Mouse (Mus musculus) stomach, embryonic 14.5 days (tissue): ENCODE results near the gene BC017158. TPM values are rescaled to one million over a fixed set of nuclear protein-coding genes. Genes with fewer than 3 reads are reported as not detected.
A peak's percentile ranks its signal among the peaks of the same experiment; 100 is the strongest.

ENCODE experiments used
- ATAC-seq: fragments of 200-750 bp; cut with Nextera tagmentation; 2 replicates; pipeline ENCODE4 v1.8.0; 2017; ENCODE audit warnings: low read depth, moderate TSS enrichment; ENCODE audit not compliant: insufficient number of reproducible peaks, insufficient read depth, low FRiP score
- H3K27ac ChIP-seq: fragments of 300-500 bp; sonication (generic); 2 replicates; pipeline ENCODE4 v1.5.1; 2014; ENCODE audit warnings: mild to moderate bottlenecking, low read length, moderate library complexity, mixed read lengths
- H3K27me3 ChIP-seq: fragments of 300-500 bp; sonication (generic); 2 replicates; pipeline ENCODE4 v1.6.1; 2014; ENCODE audit warnings: low read length, control low read depth, mixed read lengths; ENCODE audit not compliant: control insufficient read depth, insufficient read depth
- H3K36me3 ChIP-seq: fragments of 300-500 bp; sonication (generic); 2 replicates; pipeline ENCODE4 v1.6.1; 2014; ENCODE audit warnings: mild to moderate bottlenecking, control low read depth, low read length, moderate library complexity, mixed read lengths; ENCODE audit not compliant: control insufficient read depth, insufficient read depth
- H3K4me1 ChIP-seq: fragments of 300-500 bp; sonication (generic); 2 replicates; pipeline ENCODE4 v1.6.1; 2014; ENCODE audit warnings: low read length, control low read depth, mixed read lengths; ENCODE audit not compliant: control insufficient read depth, insufficient read depth
- H3K4me2 ChIP-seq: fragments of 300-500 bp; sonication (generic); replicated peaks from 2 replicates; pipeline ENCODE4 v1.6.1; 2014; ENCODE audit warnings: low read depth, low read length, control low read depth
- H3K4me3 ChIP-seq: fragments of 300-500 bp; sonication (generic); 2 replicates; pipeline ENCODE4 v1.5.1; 2014; ENCODE audit warnings: low read depth, low read length, control low read depth
- H3K9ac ChIP-seq: fragments of 300-500 bp; sonication (generic); replicated peaks from 2 replicates; pipeline ENCODE4 v1.6.1; 2014; ENCODE audit warnings: low read depth, mild to moderate bottlenecking, control low read depth, low read length, moderate library complexity, mixed read lengths
- H3K9me3 ChIP-seq: fragments of 300-500 bp; sonication (generic); 2 replicates; pipeline ENCODE4 v1.6.1; 2016; ENCODE audit warnings: low read depth, low read length, control low read depth; ENCODE audit not compliant: control insufficient read depth
- WGBS: fragments of 180-500 bp; shearing (Covaris S2); extraction: QIAGEN DNeasy Blood & Tissue Kit; methylation state at CpG from one replicate; pipeline ENCODE4 v1.1.7; 2014; 5-methylcytosine and 5-hydroxymethylcytosine counted together
- polyA plus RNA-seq: library from polyadenylated mRNA; unstranded; fragments of >200 nt; fragmentation: Nextera tagmentation; extraction: Ambion mirVana; gene quantifications from 2 replicates; pipeline ENCODE4 v1.2.1, GENCODE M21; 2014

Gene BC017158
- polyA plus RNA-seq, 1 experiment from 2014 or later: 36.8 TPM

DNA sequence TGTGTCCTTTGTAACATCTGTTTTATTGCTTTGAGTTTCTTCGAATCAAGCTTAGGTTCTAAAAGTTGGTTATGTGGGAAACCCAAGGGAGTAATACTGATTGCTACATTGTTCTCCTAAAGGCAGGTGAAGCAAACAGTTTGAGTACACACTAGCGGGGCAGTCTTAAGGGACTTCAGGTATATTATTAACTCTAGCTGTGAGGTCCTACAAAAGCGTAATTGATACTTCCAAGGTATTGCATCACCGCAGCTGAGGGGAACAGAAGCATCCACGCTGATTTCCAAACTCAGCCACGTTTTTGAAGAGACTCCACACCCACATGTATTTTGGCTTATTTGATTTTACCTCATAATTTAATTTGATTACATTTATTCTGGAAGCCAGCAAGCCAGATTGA, 6.2 kb upstream of the BC017158 start:
- Histone ChIP-seq H3K9ac (no peak overlapping the region), H3K27me3 (no peaks in the 10 kb centered on the region), H3K4me3 (no peak overlapping the region), H3K36me3 (no peaks in the 10 kb centered on the region), H3K9me3 (no peaks in the 10 kb centered on the region), H3K4me1 (0 out of 2 replicates have a peak, but pooled peaks cover 5% of the 10 kb centered on the region), H3K27ac (no peak overlapping the region), H3K4me2 (no peak overlapping the region)
- WGBS: 53% methylated on average over 6 of the region's 6 CpGs
- peak; percentile 64; the same call in 1 of the 2 replicates for ATAC-seq

DNA sequence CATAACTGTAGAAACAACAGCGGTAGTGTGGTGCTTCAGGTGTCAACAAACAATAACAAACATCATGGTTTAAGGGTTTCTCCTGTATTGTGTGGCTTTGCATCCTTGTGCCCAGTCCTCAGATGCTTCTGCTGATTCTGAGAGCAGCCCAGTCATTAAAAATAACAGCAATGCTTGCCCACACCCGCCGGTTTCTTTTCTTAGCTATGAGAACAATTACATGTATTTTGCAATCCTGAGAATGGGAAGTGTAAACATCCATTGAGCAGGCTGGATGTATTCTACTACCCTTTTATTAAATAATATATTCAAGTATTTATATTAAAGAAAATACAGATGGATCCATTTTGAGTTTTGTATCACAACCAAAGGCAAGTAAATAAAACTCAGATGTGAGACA, 4.2 kb upstream of the BC017158 start:
- H3K4me1 ChIP-seq: peaks cover 13% of the 10 kb centered on the region; the same call in 1 of the 2 replicates
- H3K9ac ChIP-seq: no peak overlapping the region
- H3K27ac ChIP-seq: no peak overlapping the region
- no peaks in the 10 kb centered on the region for H3K27me3 ChIP-seq
- no peak overlapping the region for H3K4me2 ChIP-seq
- no peaks in the 10 kb centered on the region for H3K9me3 ChIP-seq
- no peak overlapping the region for H3K4me3 ChIP-seq
- no peaks in the 10 kb centered on the region for H3K36me3 ChIP-seq
- ATAC-seq: no peak
- 81% methylated on average over 3 of the region's 3 CpGs for WGBS

DNA sequence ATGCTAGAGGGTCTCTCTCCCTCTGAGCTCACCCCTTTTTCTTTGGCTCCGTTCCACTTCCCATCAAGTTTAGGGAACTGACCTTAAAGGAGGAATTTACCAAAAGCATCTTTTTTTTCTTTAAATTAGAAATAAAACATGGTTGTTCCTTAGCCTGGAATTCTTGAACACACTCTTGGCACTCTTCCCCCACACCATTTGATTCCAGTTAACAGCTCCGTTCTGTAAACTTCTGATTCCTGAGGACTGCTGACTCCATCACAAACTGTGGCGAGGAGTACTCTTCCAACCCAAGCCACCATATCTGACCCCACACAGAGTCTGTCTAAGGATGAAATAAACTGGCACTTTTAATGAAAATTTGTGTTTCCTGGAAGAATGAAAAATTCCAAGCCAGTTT, 3.0 kb upstream of the BC017158 start:
- 59% methylated on average over 3 of the region's 3 CpGs for WGBS
- no peak overlapping the region for H3K27ac ChIP-seq
- H3K4me3 ChIP-seq: no peak overlapping the region
- H3K9ac ChIP-seq: no peak overlapping the region
- H3K4me1 ChIP-seq: peaks cover 21% of the 10 kb centered on the region
- H3K36me3 ChIP-seq: no peaks in the 10 kb centered on the region
- no peak for ATAC-seq
- H3K4me2 ChIP-seq: no peak overlapping the region
- no peaks in the 10 kb centered on the region for H3K9me3 ChIP-seq
- H3K27me3 ChIP-seq: no peaks in the 10 kb centered on the region

DNA sequence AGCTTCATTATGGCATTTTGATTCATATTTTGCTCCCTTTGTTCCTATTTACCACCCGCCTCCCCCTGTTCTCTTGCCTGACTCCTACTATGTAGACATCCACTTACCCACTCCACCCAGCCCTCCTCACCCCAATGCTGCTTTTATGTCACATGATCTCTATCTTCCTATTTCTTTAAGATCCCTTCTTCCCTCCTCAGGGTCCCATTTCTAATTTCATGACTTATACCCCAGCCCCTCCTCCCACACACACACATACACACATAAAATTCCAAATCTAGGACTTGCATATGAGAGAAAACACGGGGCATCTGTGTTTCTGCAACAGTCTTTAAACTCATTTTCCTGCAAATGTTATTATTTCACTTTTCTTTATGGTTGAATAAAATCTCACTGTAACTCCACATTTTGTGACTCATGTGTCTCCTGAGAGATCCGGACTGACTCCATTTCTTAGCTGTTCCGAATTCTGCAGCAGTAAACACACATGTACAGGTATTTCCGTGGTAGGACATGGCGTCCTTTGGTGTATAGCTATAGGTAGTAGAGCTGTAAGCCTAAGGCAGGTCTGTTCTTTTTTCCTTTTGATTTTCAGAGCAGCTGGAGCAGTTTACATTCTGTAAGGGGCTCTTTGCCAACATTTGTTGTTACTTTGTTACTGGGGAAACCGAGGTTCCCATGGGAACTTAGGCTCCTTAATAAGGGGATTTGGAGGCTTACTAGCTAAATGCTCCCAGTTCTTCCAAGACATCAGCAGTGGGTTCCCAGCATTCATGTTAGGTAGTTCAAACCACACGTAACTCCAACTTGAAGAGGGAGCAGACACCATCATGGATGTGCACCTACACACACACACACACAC, 742 bp upstream of the BC017158 start:
- no peak overlapping the region for H3K9ac ChIP-seq
- H3K27me3 ChIP-seq: no peaks in the 10 kb centered on the region
- no peak; the same call in 1 of the 2 replicates for ATAC-seq
- no peak overlapping the region; the same call in 1 of the 2 replicates for H3K27ac ChIP-seq
- H3K36me3 ChIP-seq: no peaks in the 10 kb centered on the region
- H3K4me3 ChIP-seq: peak overlapping the region; percentile 83
- 70% methylated on average over 8 of the region's 8 CpGs for whole genome bisulfite sequencing
- H3K4me1 ChIP-seq: peaks cover 17% of the 10 kb centered on the region
- H3K4me2 ChIP-seq: peak overlapping the region; percentile 88
- no peaks in the 10 kb centered on the region for H3K9me3 ChIP-seq

DNA sequence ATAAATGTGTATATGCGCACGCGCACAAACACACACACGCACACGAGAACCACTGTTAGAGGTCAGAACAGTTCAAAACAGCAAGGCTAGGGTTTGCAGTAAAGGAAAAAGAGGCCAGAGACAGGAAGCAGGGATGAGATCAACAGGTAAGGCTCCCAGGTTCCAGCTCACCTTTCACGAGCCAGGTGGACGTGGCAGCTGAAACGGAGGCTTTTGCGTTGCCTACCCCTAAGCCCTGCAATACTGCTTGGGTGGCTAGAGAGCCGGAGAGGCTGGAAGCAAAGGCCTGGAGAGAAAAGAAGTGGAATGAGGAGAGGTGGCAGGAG, 716 bp downstream of the BC017158 start:
- Histone ChIP-seq H3K9me3 (no peaks in the 10 kb centered on the region), H3K9ac (peak overlapping the region; percentile 87), H3K27ac (peak overlapping the region; percentile 80), H3K4me3 (peak overlapping the region; percentile 83), H3K4me2 (peak overlapping the region; percentile 88), H3K4me1 (peaks cover 17% of the 10 kb centered on the region), H3K27me3 (no peaks in the 10 kb centered on the region), H3K36me3 (no peaks in the 10 kb centered on the region)
- ATAC-seq: peak; percentile 34; the same call in 1 of the 2 replicates
- 33% methylated on average over 10 of the region's 10 CpGs for WGBS

DNA sequence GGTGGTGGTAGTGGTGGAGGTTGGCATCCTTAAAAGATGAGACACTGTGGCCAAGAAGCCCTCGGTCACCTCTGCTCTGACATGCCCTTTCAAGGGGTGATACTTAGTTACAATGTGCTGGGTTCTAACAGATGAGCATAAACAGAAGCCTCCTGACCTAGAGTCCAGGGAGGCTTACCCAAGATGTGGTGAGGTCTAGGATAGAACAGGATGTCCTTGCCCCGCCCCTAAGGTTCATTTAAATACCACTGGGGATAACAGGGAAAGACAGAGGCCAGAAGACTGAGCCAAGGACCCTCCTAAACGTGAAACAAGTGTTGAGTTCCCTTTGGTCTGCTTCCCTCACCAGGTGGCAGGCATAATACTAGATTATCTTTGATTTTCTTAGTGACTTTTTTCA, 1.5 kb downstream of the BC017158 start:
- Histone ChIP-seq H3K4me1 (peaks cover 17% of the 10 kb centered on the region), H3K4me3 (no peak overlapping the region), H3K9me3 (no peaks in the 10 kb centered on the region), H3K36me3 (no peaks in the 10 kb centered on the region), H3K4me2 (peak overlapping the region; percentile 88), H3K27me3 (no peaks in the 10 kb centered on the region), H3K9ac (no peak overlapping the region), H3K27ac (no peak overlapping the region)
- ATAC-seq: no peak
- 61% methylated on average over 3 of the region's 3 CpGs for WGBS

DNA sequence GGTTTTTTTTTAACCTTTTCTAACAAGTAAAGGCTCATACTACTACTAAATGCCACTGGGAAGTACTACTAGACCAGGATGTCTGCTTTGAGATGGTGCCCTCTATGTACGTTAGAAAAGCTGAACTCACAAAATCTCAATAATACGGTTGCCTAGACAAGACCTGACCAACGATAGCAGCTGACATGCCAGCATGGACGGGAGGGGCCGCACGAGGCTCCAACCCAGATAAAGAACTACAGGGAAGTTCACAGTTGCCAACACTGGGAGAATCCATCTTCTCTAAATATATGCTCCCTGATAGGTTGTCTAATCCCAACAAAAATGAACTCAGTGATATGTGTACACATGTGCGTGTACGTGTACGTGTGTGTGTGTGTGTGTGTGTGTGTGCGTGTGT, 3.2 kb downstream of the BC017158 start:
- no peak overlapping the region for H3K27ac ChIP-seq
- H3K4me3 ChIP-seq: no peak overlapping the region
- H3K4me2 ChIP-seq: no peak overlapping the region
- H3K4me1 ChIP-seq: peaks cover 17% of the 10 kb centered on the region
- peaks cover 7% of the 10 kb centered on the region; the same call in 1 of the 2 replicates for H3K36me3 ChIP-seq
- no peak overlapping the region for H3K9ac ChIP-seq
- H3K27me3 ChIP-seq: no peaks in the 10 kb centered on the region
- WGBS: 90% methylated on average over 10 of the region's 10 CpGs
- no peaks in the 10 kb centered on the region for H3K9me3 ChIP-seq
- no peak for ATAC-seq

DNA sequence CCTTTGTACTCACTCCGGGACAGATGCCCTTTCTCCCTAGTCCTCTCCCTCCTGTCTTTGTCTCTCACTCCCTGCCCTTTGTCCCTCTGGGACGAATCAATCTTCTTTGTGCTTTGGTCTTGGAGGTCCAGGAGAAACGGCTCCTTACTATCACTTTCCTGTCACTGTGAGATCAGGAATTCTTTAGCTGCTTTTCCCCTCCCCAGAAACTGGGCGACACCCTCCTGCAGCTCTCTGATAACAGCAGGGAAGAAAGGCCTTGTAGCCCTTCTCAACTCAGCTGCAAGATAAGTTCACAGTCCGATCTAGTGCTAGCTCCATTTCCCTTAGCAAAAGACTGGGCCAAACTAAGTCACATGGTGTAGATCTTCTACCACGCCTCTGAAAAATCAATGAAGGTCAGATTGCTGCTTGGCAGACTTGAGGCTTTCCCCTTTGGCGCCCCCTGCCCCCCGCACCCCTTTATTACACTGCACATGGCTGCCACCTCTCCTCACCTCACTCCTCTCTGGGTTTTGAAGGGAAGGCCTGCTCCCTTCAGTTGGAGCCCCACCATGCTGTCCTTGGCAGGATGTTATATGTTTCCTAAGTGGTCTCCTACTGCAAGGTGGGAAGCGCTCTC, 8.9 kb downstream of the BC017158 start:
- Histone ChIP-seq H3K4me3 (no peak overlapping the region), H3K9me3 (no peaks in the 10 kb centered on the region), H3K27me3 (no peaks in the 10 kb centered on the region), H3K4me1 (no peaks in the 10 kb centered on the region), H3K4me2 (no peak overlapping the region), H3K9ac (no peak overlapping the region), H3K27ac (peak overlapping the region; percentile 64), H3K36me3 (peaks cover 25% of the 10 kb centered on the region; the same call in 1 of the 2 replicates)
- ATAC-seq: peak; percentile 86
- WGBS: 21% methylated on average over 9 of the region's 9 CpGs
